Mouse (Mus musculus) heart, adult 10 weeks (tissue): Measurements from ENCODE around the gene Cog7. TPM values are rescaled to one million over a fixed set of nuclear protein-coding genes. Genes with fewer than 3 reads are reported as not detected.

Experiments
- polyA plus RNA-seq: library from polyadenylated mRNA; stranded (reverse); fragments of 350-450 nt; fragmentation: Illumina TruSeq; extraction: RNeasy Lipid Tissue Mini Kit (QIAGEN cat#74804); gene quantifications from one replicate; pipeline ENCODE4 v1.2.3, GENCODE M21; 2014; ENCODE audit warnings: low read depth, low replicate concordance

Cog7 gene
- polyA plus RNA-seq: 18.6 TPM

DNA sequence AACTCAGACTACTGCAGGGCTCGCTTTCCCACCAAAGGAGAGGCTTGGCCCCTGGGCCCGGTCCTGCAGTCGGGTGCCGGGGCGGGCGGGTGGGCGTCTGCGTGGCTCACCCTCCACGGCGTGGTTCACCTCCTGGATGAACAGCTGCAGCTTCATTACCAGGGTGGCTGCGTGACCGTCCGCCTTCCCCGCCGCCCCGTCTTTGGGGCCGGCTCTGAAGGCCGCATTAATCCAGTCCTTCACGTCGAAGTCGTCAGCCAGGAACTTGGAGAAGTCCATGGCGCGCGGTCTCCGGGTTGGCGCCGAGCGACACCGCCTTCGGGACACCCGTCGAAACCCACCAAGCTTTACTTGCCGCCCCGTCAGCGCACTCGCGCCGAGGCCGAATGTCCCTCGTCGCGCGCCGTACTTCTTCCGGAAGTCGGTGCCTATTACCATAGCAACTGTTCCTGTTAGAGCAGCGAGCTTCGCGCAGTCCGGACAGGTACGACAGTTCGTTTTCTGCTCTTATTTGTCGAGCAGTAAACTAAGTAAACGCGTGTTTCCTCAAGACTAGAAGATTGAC is at the start of gene Cog7:
Gene Cog7 (minus strand): TSS at position 405 of the 565 bp plus-strand sequence.

DNA sequence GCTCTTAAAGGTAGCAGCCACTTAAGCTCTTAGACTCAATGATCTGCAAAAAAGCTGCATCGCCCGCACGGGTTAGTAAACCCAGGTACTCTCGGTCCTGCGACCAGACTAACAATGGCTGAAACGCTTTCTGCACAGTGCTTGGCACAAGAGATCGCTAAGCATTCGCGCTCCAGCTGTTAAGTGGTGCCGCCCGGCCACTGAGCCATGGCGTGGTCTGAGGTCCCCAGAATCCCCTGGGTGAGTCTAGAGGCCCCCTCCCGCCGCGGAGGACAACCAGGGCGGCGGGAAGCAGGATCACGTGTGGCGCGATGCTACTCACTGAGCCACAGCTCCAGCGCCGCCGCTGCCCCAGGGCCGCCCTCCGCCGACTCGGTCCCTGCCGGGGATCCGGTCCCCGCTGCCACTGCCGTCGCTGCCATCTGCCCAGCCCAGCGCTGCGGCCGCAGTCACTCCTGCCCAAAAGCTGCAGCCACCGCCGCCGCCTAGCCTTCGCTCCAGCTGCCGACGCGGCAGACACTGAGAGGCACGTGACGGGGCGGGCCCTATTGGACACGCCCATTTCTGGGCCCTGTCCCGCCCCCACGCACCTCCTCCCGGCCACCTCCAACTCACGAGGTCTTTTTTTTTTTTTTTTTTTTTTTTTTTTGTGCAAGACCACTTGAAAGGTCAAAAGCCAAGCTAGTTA is 39.3 kb upstream of the Cog7 start, which contains the start of gene Gga2:
Gene Gga2 (minus strand): TSS at position 556 of the 688 bp plus-strand sequence.

DNA sequence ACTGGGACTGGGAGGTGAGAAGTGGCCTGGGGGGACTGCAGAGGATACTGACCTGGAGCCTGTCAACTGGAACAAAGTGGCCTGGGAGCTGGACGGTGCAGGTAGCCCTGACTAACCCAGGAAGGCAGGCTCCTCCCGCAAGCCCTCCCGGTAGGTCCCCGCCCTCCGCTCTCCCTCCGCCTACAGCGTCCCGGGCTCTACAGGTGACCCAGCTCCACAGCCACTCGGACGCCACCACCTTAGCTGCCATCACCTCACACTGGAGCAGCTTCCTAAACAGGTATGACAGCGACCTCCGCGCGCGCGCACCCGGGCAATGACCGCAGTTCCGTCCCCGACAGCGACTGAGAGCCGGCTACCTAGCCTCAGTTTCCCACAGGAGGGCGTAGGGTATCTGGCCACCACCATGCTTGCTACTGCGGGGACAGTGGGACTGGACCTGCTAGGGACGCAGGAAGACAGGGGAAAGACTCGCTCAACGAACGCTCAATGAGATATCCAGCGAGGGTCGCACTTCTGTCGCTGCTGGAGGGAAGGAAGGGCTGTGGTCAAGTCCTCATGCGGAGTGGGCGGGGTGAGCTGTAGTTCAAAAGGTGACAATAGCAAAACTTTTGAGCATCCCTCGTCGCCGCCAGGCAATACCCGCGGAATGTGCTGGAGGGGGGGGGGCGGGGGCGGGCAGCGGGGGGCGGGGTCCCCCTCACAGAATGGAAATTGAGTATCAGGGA is 116.5 kb downstream of the Cog7 start, which contains the start of gene Scnn1b:
Gene Scnn1b (plus strand): TSS at position 181 of the 728 bp plus-strand sequence.

Other genes with a start within 250 kb of the Cog7 start
- not detected for gene Scnn1g, start 247.2 kb downstream of the Cog7 start, polyA plus RNA-seq
- gene Scnn1b, start 116.7 kb downstream of the Cog7 start, polyA plus RNA-seq: not detected
- 29.6 TPM for gene Gga2, start 39.5 kb upstream of the Cog7 start, polyA plus RNA-seq
- 18.4 TPM for gene Ubfd1, start 85.5 kb upstream of the Cog7 start, polyA plus RNA-seq
- 11.3 TPM for gene Ears2, start 85.6 kb upstream of the Cog7 start, polyA plus RNA-seq
- 1,642 TPM for gene Ndufab1, start 120.2 kb upstream of the Cog7 start, polyA plus RNA-seq
- gene Palb2, start 151.3 kb upstream of the Cog7 start, polyA plus RNA-seq: 0.97 TPM
- gene Dctn5, start 151.3 kb upstream of the Cog7 start, polyA plus RNA-seq: 41.7 TPM
- 0.65 TPM for gene Plk1, start 177.7 kb upstream of the Cog7 start, polyA plus RNA-seq
- gene Ern2, start 204.5 kb upstream of the Cog7 start, polyA plus RNA-seq: not detected
- gene Chp2, start 237.8 kb upstream of the Cog7 start, polyA plus RNA-seq: 2.9 TPM